Comparison of ENCODE assay signal across 9 mouse cellular contexts in genomic region chr9:122733222-122733621, GRCm38 (mm10). TPM values are rescaled to one million over a fixed set of nuclear protein-coding genes. Genes with fewer than 3 reads are reported as not detected.
DNase-seq lines count a peak whose midpoint lies in the region; ATAC-seq and TF ChIP-seq lines count a peak whose summit lies in the region.
"Had no signal": no experiment of that assay in that cellular context is flagged by ENCODE, and none has a peak within 500 bp of the region (broad histone marks: within the 10 kb centered on the region; RNA-seq: fewer than 3 reads in every experiment).

No protein-coding gene starts in this region.

- no peak for TF ChIP-seq POLR2A in liver, adult 2 months (IDR thresholded peaks at IDR 0.05; ENCODE audit: extremely low read depth, insufficient read depth, low read length)

- H3K9me3 ChIP-seq in neural tube, embryonic 11.5 days (ENCODE audit: control insufficient read depth, low read length), result no peaks in the 10 kb centered on the region
- no peaks in the 10 kb centered on the region for H3K9me3 ChIP-seq in intestine, embryonic 14.5 days (ENCODE audit: control insufficient read depth, low read length)

- TF ChIP-seq CTCF in liver, adult 2 months (IDR thresholded peaks at IDR 0.05; ENCODE audit: low read depth, low read length), result no peak

- H3K36me3 ChIP-seq in neural tube, embryonic 11.5 days (ENCODE audit: control insufficient read depth, insufficient read depth, low read length), result no peaks in the 10 kb centered on the region
- H3K36me3 ChIP-seq in intestine, embryonic 14.5 days (ENCODE audit: control insufficient read depth, insufficient read depth, low read length), result no peaks in the 10 kb centered on the region
- no peaks in the 10 kb centered on the region for H3K36me3 ChIP-seq in liver, adult 2 months (ENCODE audit: control insufficient read depth, insufficient read depth, low read length)

- 0 out of 2 replicates have a peak overlapping the region, but pooled peaks have one; percentile 9 for H3K4me3 ChIP-seq in neural tube, embryonic 11.5 days (ENCODE audit: low read depth, low read length)
- peak overlapping the region; percentile 16; the same call in 1 of the 2 replicates for H3K4me3 ChIP-seq in intestine, embryonic 14.5 days (ENCODE audit: low read depth, low read length)
- peak overlapping the region; percentile 52 for H3K4me3 ChIP-seq in liver, adult 2 months (ENCODE audit: insufficient read depth, low read depth, low read length)

- no peak overlapping the region for H3K9ac ChIP-seq in neural tube, embryonic 11.5 days (ENCODE audit: low read length)
- H3K9ac ChIP-seq in intestine, embryonic 14.5 days (ENCODE audit: low read length), result no peak overlapping the region
- H3K9ac ChIP-seq in liver, adult 2 months (ENCODE audit: low read depth, low read length), result no peak overlapping the region

- H3K4me1 ChIP-seq in neural tube, embryonic 11.5 days (ENCODE audit: control insufficient read depth, insufficient read depth, low read length), result no peaks in the 10 kb centered on the region
- H3K4me1 ChIP-seq in intestine, embryonic 14.5 days (replicated peaks; ENCODE audit: control insufficient read depth, insufficient read depth, low read length), result no peaks in the 10 kb centered on the region
- H3K4me1 ChIP-seq in liver, adult 2 months (ENCODE audit: control insufficient read depth, insufficient read depth, low read length), result peaks cover 2% of the 10 kb centered on the region; the same call in 1 of the 2 replicates

- no peak overlapping the region for H3K4me2 ChIP-seq in neural tube, embryonic 11.5 days (ENCODE audit: low read depth)
- peak overlapping the region; percentile 7 for H3K4me2 ChIP-seq in intestine, embryonic 14.5 days (ENCODE audit: low read length)

- H3K27me3 ChIP-seq in neural tube, embryonic 11.5 days (ENCODE audit: control insufficient read depth, insufficient read depth, low read length), result no peaks in the 10 kb centered on the region
- H3K27me3 ChIP-seq in intestine, embryonic 14.5 days (replicated peaks; ENCODE audit: control insufficient read depth, insufficient read depth, low read length), result peaks cover 9% of the 10 kb centered on the region; the same call in 1 of the 2 replicates
- H3K27me3 ChIP-seq in liver, adult 2 months (ENCODE audit: control insufficient read depth, insufficient read depth, low read length), result no peaks in the 10 kb centered on the region

- H3K79me2 ChIP-seq in liver, adult 2 months (ENCODE audit: control insufficient read depth, insufficient read depth, low read length), result no peaks in the 10 kb centered on the region

- no peak for ATAC-seq in neural tube, embryonic 11.5 days (ENCODE audit: insufficient read depth, low FRiP score, low TSS enrichment)
- no peak for ATAC-seq in intestine, embryonic 14.5 days (replicated peaks; ENCODE audit: low FRiP score, low TSS enrichment, low read depth)

- no peak overlapping the region for H3K27ac ChIP-seq in neural tube, embryonic 11.5 days (ENCODE audit: low read depth, low read length)
- H3K27ac ChIP-seq in intestine, embryonic 14.5 days (ENCODE audit: low read depth), result no peak overlapping the region
- H3K27ac ChIP-seq in liver, adult 2 months (replicated peaks; ENCODE audit: insufficient read depth, low read depth, low read length), result no peak overlapping the region

- WGBS in neural tube, embryonic 11.5 days, result 38% methylated on average over 12 of the region's 12 CpGs
- 36% methylated on average over 12 of the region's 12 CpGs for WGBS in intestine, embryonic 14.5 days
- WGBS in liver, adult 2 months, result 39% methylated on average over 12 of the region's 12 CpGs

- no peak for DNase-seq in neural tube, embryonic 11.5 days (ENCODE audit: low spot score)
- DNase-seq in neural tube, embryonic 10.5 days (ENCODE audit: extremely low spot score, low spot score), result no peak
- no peak for DNase-seq in intestine, embryonic 14.5 days (ENCODE audit: low spot score)
- DNase-seq in liver, adult 2 months (ENCODE audit: extremely low read depth, low read depth, low spot score), result peak; percentile 49
- no peak for DNase-seq in layer of hippocampus, postnatal 10 days (ENCODE audit: low spot score in 2 of 2)
- DNase-seq in cerebellum, postnatal 14 days, result no peak
- DNase-seq in cerebellum, postnatal 36 days, result no peak
- DNase-seq: adrenal gland, postnatal 25 days had no signal

RNA-seq across cellular contexts. Expression of gene Topaz1, which starts 13.9 kb away (rescaled TPM):
- not detected in 2 replicates for polyA plus RNA-seq in neural tube, embryonic 11.5 days (2014; fragmentation: Nextera tagmentation; extraction: Ambion mirVana)
- polyA plus RNA-seq in intestine, embryonic 14.5 days (2014; fragmentation: Nextera tagmentation; extraction: Ambion mirVana), result not detected in 2 replicates
- total RNA-seq in liver, adult 2 months (2014; rRNA removed), result not detected in 2 replicates
- not detected in 2 replicates for polyA plus RNA-seq in liver, adult 2 months (2012; rRNA removed)
- total RNA-seq in layer of hippocampus, postnatal 10 days (2021), result not detected
- total RNA-seq: adrenal gland, postnatal 25 days had no signal
- polyA plus RNA-seq: neural tube, embryonic 14.5 days had no signal
